Mouse (Mus musculus): ENCODE measurements around the gene Sohlh1.

- no peak for TF ChIP-seq EP300 (IDR thresholded peaks at IDR 0.05; ENCODE audit: low read depth)
- TF ChIP-seq CTCF (IDR thresholded peaks at IDR 0.05; ENCODE audit: low read depth), result no peak
Observed at GRCm38 (mm10) chr2:25842758-25843157, 4.3 kb downstream of the Sohlh1 start.

All from liver, embryonic 14.5 days (tissue).